Mouse (Mus musculus): ENCODE measurements around the gene Olfr1425.
"Not testable (repeated sequence)": the region's sequence is repeated elsewhere in the genome, so short reads cannot be mapped to it uniquely, and the experiment has no call there.

Olfr1425 gene

DNA sequence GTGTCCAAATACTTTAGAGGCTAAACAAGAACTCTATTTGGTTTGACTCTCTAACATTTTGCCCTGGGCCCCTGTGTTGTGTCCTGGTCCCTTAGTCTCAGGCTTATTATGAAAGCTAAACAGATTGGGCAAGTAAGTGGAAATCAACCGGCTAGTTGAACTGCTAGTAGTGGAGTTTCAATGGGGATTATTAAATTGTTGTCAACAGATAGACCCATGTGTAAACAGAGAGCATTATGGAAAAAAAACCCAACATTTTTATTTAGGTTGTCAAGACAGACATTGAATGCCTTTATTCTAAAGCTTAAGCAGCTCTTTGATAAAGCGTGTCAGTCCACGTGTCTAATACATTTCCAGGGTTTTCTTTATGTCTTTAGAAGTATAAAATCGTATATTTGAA, at the start of gene Olfr1425:
Gene Olfr1425, minus strand, starts transcription at position 101 of the 400 bp plus-strand sequence.
- not testable (repeated sequence) for H3K36me3 ChIP-seq (ENCODE audit: control insufficient read depth, insufficient read depth, low read length, poor library complexity, severe bottlenecking); DNase-seq (ENCODE audit: low read depth, low spot score); H3K27me3 ChIP-seq (ENCODE audit: control insufficient read depth, insufficient read depth, low read length, poor library complexity, severe bottlenecking)

DNA sequence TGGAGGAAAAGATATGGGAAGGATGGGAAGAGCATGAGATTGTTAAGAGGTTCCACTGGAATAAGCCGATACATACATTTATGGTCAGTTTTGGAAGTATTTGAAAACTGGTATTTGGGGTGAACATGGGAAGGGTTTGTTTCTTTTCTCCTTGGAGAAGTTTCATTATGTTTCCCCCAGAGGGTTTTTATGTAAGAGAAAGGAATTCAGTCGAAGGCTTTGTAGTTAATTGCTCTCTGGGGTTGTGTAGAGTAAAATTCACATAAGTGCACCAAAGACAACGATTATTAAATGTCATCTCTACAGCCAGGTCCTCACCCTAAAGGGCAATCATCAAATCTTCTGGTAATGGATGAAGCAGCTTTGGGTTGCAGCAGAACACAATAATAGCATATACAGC, 45.6 kb upstream of the Olfr1425 start, which contains the start of gene Olfr76:
Gene Olfr76, minus strand, starts transcription at position 101 of the 400 bp plus-strand sequence.
- no peaks in the 10 kb centered on the region for H3K27me3 ChIP-seq (ENCODE audit: control insufficient read depth, insufficient read depth, low read length, poor library complexity, severe bottlenecking)
- H3K36me3 ChIP-seq (ENCODE audit: control insufficient read depth, insufficient read depth, low read length, poor library complexity, severe bottlenecking): no peaks in the 10 kb centered on the region
- no peak for DNase-seq (ENCODE audit: low read depth, low spot score)

GRCm38 (mm10) chr19:12116464-12116863, 38.9 kb upstream of the Olfr1425 start:
- H3K36me3 ChIP-seq (ENCODE audit: control insufficient read depth, insufficient read depth, low read length, poor library complexity, severe bottlenecking): no peaks in the 10 kb centered on the region
- DNase-seq (ENCODE audit: low read depth, low spot score): no peak
- H3K27me3 ChIP-seq (ENCODE audit: control insufficient read depth, insufficient read depth, low read length, poor library complexity, severe bottlenecking): no peaks in the 10 kb centered on the region

DNA sequence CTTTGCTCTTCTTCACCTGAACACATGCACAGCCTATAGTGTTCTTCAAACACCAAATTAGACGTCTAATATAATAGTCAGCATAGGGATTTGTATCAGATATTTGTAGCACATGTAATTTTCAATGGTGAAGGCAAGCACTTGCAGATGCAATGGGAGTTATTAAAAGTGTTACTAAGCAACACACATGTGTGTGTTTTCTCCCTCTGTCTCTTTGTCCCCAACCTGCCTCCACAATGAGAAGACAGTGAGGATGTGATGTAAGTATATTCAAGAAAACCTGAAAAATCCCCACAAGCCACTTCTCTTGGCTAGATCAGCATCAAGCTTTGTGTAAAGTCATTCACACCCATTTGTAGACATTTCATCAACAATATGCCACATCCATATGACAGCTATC, 38.3 kb upstream of the Olfr1425 start, which contains the start of gene Olfr1428:
Gene Olfr1428, minus strand, starts transcription at position 101 of the 400 bp plus-strand sequence.
- no peaks in the 10 kb centered on the region for H3K36me3 ChIP-seq (ENCODE audit: control insufficient read depth, insufficient read depth, low read length, poor library complexity, severe bottlenecking)
- H3K27me3 ChIP-seq (ENCODE audit: control insufficient read depth, insufficient read depth, low read length, poor library complexity, severe bottlenecking): no peaks in the 10 kb centered on the region
- DNase-seq (ENCODE audit: low read depth, low spot score): no peak

GRCm38 (mm10) chr19:12113807-12114206, 36.3 kb upstream of the Olfr1425 start:
- Histone ChIP-seq H3K27me3 (ENCODE audit: control insufficient read depth, insufficient read depth, low read length, poor library complexity, severe bottlenecking) (no peaks in the 10 kb centered on the region), H3K36me3 (ENCODE audit: control insufficient read depth, insufficient read depth, low read length, poor library complexity, severe bottlenecking) (no peaks in the 10 kb centered on the region)
- no peak for DNase-seq (ENCODE audit: low read depth, low spot score)

DNA sequence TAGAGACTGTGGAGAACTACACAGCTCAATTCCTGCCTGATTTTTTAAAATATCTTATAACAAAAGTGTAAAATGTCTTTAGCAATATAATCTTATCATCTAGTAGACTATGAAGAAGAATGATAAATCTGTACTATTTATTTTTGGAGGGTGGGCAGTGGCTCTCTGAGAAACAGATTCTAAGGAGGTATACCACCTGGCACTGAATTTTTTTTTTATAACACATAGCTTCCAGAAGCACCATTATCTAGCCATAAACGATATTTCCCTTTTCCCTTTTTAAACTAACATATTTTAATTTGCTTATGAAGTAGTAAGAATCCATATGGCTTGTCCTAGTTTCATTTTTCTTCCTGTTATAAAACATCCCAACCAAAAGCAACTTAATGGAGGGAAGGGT, 27.0 kb upstream of the Olfr1425 start:
- DNase-seq (ENCODE audit: low read depth, low spot score): no peak
- Histone ChIP-seq H3K36me3 (ENCODE audit: control insufficient read depth, insufficient read depth, low read length, poor library complexity, severe bottlenecking) (no peaks in the 10 kb centered on the region), H3K27me3 (ENCODE audit: control insufficient read depth, insufficient read depth, low read length, poor library complexity, severe bottlenecking) (no peaks in the 10 kb centered on the region)

- Histone ChIP-seq H3K27me3 (ENCODE audit: control insufficient read depth, insufficient read depth, low read length, poor library complexity, severe bottlenecking) (no peaks in the 10 kb centered on the region), H3K36me3 (ENCODE audit: control insufficient read depth, insufficient read depth, low read length, poor library complexity, severe bottlenecking) (no peaks in the 10 kb centered on the region)
- DNase-seq (ENCODE audit: low read depth, low spot score): no peak
Observed at GRCm38 (mm10) chr19:12103234-12103633, 25.7 kb upstream of the Olfr1425 start, which contains the start of gene Olfr1427. Olfr1427 (minus strand) TSS chr19:12103334.

DNA sequence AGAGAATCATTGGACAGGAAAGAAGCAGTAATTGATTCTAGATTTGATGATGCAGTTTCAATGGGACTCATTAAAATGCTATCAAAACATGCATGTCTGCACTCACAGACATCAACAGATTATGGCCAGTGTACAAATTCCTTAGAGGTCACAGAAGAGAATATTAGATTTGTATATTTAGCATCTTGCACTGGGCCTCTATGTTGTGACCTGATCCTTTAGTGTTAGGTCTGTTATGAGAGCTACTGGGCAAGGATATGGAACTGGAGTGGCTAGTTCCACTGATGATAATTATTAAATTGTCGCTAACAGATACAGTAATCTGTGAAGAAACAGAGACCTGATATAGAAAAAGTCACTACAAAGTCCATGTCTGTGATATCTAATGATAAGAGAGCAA, 14.4 kb upstream of the Olfr1425 start, which contains the start of gene Olfr1426:
Gene Olfr1426, minus strand, starts transcription at position 101 of the 400 bp plus-strand sequence.
- no peaks in the 10 kb centered on the region for H3K36me3 ChIP-seq (ENCODE audit: control insufficient read depth, insufficient read depth, low read length, poor library complexity, severe bottlenecking)
- no peak for DNase-seq (ENCODE audit: low read depth, low spot score)
- H3K27me3 ChIP-seq (ENCODE audit: control insufficient read depth, insufficient read depth, low read length, poor library complexity, severe bottlenecking): no peaks in the 10 kb centered on the region

- not testable (repeated sequence) for H3K27me3 ChIP-seq (ENCODE audit: control insufficient read depth, insufficient read depth, low read length, poor library complexity, severe bottlenecking); H3K36me3 ChIP-seq (ENCODE audit: control insufficient read depth, insufficient read depth, low read length, poor library complexity, severe bottlenecking); DNase-seq (ENCODE audit: low read depth, low spot score)
Observed at GRCm38 (mm10) chr19:12069546-12069945, 8.0 kb downstream of the Olfr1425 start.

DNA sequence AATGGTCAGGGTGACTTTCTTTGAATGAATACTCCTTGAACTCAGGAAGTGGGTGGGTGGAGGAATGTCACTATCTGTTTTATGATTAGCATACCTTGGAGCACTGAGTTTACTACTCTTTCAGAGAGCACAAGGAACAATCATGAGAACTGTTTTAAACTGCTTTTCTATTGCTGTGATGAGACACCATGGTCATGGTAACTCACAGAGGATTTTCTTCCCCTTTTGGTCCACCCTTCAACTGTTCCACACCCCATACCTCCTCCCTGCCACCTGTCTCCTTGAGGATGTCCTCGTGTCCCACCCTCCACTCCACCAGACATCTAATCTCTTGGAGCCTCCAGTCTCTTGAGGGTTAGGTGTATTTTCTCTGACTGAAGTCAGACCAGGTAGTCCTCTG, 9.7 kb downstream of the Olfr1425 start:
- not testable (repeated sequence) for DNase-seq (ENCODE audit: low read depth, low spot score); H3K27me3 ChIP-seq (ENCODE audit: control insufficient read depth, insufficient read depth, low read length, poor library complexity, severe bottlenecking)

DNA sequence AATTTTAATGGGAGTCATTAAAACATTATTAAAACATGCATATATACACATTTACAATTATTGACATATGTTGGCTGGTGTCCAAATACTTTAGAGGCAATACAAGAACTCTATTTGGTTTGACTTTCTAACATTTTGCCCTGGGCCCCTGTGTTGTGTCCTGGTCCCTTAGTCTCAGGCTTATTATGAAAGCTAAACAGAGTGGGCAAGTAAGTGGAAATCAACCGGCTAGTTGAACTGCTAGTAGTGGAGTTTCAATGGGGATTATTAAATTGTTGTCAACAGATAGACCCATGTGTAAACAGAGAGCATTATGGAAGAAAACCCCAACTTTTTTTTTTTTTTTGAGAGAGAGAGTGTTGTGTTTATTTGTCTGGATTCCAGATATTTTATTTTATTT, 14.9 kb downstream of the Olfr1425 start, which contains the start of gene Olfr1424:
Gene Olfr1424, minus strand, starts transcription at position 101 of the 400 bp plus-strand sequence.
- not testable (repeated sequence) for H3K36me3 ChIP-seq (ENCODE audit: control insufficient read depth, insufficient read depth, low read length, poor library complexity, severe bottlenecking); DNase-seq (ENCODE audit: low read depth, low spot score); H3K27me3 ChIP-seq (ENCODE audit: control insufficient read depth, insufficient read depth, low read length, poor library complexity, severe bottlenecking)

More for the DNA sequence above, 9.7 kb downstream of the Olfr1425 start:
- not testable (repeated sequence) for H3K36me3 ChIP-seq (ENCODE audit: control insufficient read depth, insufficient read depth, low read length, poor library complexity, severe bottlenecking)

DNA sequence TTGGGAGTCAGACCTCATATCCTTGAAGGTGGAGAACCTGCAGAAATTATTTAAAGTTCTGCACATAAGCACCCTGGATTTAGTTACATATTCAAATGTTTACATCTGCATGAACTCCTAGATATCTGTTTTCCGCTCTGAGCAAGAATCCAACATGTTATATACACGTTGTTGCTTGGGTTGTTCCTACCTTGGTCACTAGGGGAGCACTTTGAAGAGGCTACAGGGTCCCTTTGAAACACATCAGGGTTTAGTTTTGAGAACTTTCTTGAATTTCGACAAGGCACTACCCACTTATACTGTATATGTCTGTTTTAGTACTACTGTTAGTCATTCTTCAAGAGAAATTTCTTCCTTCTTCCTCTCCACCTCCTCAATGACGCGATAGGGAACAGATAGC, 34.4 kb downstream of the Olfr1425 start:
- H3K36me3 ChIP-seq (ENCODE audit: control insufficient read depth, insufficient read depth, low read length, poor library complexity, severe bottlenecking): no peaks in the 10 kb centered on the region
- no peaks in the 10 kb centered on the region for H3K27me3 ChIP-seq (ENCODE audit: control insufficient read depth, insufficient read depth, low read length, poor library complexity, severe bottlenecking)
- no peak for DNase-seq (ENCODE audit: low read depth, low spot score)

DNA sequence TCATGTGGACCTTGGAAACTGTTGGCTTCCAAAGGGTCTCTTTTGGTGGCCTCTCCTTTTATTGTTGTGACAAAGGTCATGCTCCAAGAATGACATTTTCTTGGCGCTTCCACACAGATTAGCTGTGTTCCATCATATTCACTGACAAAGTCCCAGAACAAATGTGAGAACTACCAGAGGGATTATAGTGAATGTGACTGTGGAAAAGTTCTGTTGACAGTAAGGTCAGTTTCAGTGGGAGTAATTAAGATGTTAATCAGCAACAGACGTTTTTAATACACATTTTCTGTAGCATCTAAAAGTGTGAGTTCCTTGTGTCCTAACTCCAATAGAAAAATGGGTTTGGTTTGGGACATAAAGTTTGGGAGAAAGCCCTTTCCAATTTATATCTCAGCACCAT, 36.3 kb downstream of the Olfr1425 start, which contains the start of gene Olfr1423:
Gene Olfr1423, minus strand, starts transcription at position 101 of the 400 bp plus-strand sequence.
- no peaks in the 10 kb centered on the region for H3K27me3 ChIP-seq (ENCODE audit: control insufficient read depth, insufficient read depth, low read length, poor library complexity, severe bottlenecking)
- H3K36me3 ChIP-seq (ENCODE audit: control insufficient read depth, insufficient read depth, low read length, poor library complexity, severe bottlenecking): no peaks in the 10 kb centered on the region
- no peak for DNase-seq (ENCODE audit: low read depth, low spot score)

DNA sequence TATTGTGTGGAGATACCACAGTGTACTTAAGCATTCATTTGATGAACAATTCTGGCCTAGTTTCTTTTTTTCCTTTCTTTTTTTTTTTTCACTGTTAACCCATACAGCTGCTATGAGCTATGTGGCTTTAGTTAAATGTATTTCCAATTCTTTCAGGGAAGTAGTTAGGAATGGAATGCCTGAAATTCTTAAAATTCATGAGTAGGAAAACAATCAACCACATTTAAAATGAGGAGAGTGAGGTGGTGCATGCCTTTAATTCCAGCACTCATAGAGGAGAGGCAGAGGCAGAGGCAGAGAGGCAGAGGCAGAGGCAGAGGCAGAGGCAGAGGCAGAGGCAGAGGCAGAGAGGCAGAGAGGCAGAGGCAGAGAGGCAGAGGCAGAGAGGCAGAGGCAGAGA, 39.8 kb downstream of the Olfr1425 start:
- no peaks in the 10 kb centered on the region for H3K36me3 ChIP-seq (ENCODE audit: control insufficient read depth, insufficient read depth, low read length, poor library complexity, severe bottlenecking)
- no peaks in the 10 kb centered on the region for H3K27me3 ChIP-seq (ENCODE audit: control insufficient read depth, insufficient read depth, low read length, poor library complexity, severe bottlenecking)
- DNase-seq (ENCODE audit: low read depth, low spot score): no peak

DNA sequence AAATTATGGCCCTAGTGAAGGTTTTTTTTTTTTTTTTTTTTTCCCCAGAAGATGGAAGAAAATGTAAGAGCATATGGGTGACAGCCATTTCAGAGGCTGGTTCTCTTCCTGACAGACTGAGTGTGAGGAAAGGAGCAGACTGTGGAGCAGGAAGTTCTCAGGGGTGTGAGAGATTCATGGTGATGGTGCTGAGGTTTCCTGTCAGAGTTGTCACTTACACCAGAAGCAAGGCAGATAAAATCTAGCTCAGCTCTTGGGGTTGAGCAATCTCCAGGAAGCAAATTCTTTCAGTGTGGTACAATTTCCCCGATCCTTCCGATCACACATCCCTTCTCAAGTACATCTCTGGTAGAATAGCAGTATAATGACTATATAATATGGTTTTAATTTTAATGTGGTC, 50.9 kb downstream of the Olfr1425 start:
- Histone ChIP-seq H3K27me3 (ENCODE audit: control insufficient read depth, insufficient read depth, low read length, poor library complexity, severe bottlenecking) (no peaks in the 10 kb centered on the region), H3K36me3 (ENCODE audit: control insufficient read depth, insufficient read depth, low read length, poor library complexity, severe bottlenecking) (no peaks in the 10 kb centered on the region)
- DNase-seq (ENCODE audit: low read depth, low spot score): no peak

DNA sequence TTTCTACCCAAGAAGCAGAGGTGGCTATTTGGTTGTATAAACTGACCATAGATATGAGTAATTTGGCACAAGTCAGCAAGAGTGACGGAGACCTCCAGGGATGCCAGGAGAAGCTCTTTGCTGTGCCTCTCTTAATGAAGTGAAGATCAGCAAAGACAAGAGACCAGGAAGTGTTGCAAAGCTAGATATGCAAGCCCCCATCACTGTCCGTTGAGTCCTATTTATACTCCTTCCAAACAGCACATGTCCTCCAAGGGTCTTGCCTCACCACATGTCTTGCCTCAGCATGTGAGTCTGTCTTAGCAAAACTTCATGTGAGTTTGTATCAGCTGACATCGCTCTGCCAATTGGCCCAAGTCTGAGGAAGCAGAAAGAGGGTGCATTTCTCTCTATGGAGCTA, 52.2 kb downstream of the Olfr1425 start:
- Histone ChIP-seq H3K36me3 (ENCODE audit: control insufficient read depth, insufficient read depth, low read length, poor library complexity, severe bottlenecking) (no peaks in the 10 kb centered on the region), H3K27me3 (ENCODE audit: control insufficient read depth, insufficient read depth, low read length, poor library complexity, severe bottlenecking) (no peaks in the 10 kb centered on the region)
- DNase-seq (ENCODE audit: low read depth, low spot score): no peak
